Mouse (Mus musculus): ENCODE measurements around the gene Tcf3. TPM values are rescaled to one million over a fixed set of nuclear protein-coding genes. Genes with fewer than 3 reads are reported as not detected.
A peak's percentile ranks its signal among the peaks of the same experiment; 100 is the strongest.

The Tcf3 gene
- polyA plus RNA-seq, 1 experiment from 2014 or later: 83.7 TPM

GRCm38 (mm10) chr10:80417371-80417770, 16.1 kb downstream of the Tcf3 start:
- Histone ChIP-seq H3K4me3 (replicated peaks; ENCODE audit: low read depth, low read length) (no peak overlapping the region), H3K4me2 (ENCODE audit: low read length) (no peak overlapping the region), H3K27ac (no peak overlapping the region), H3K9ac (ENCODE audit: low read depth, low read length) (no peak overlapping the region), H3K9me3 (replicated peaks; ENCODE audit: low read length) (no peaks in the 10 kb centered on the region), H3K27me3 (ENCODE audit: insufficient read depth, low read length) (no peaks in the 10 kb centered on the region), H3K4me1 (replicated peaks; ENCODE audit: insufficient read depth, low read length) (no peaks in the 10 kb centered on the region), H3K36me3 (ENCODE audit: insufficient read depth, low read length) (peaks cover 96% of the 10 kb centered on the region)
- 91% methylated on average over 10 of the region's 10 CpGs for WGBS
- no peak for ATAC-seq (replicated peaks; ENCODE audit: low FRiP score, low read depth)
- no peak for DNase-seq (ENCODE audit: low spot score)
- no peak for TF ChIP-seq CTCF (IDR thresholded peaks at IDR 0.05; ENCODE audit: low read depth)

DNA sequence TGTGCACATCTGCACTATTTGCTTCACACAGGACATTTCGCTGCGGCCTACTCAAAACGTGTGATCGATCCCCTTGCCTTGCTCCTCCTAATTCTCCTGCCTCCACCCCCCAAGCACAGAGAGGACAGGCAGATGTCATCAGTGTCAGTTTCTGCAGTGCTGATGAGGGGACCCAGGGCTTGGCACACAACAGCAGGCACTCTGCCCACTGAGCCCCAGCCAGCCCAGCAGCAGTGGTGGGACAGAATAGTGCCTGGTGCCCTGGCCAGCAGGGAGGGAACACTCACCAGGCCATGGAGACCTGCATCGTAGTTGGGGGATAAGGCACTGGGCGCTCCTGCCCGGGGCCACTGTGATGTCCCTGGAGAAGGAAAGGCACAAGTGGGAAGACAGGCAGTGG, 17.9 kb downstream of the Tcf3 start:
- no peak overlapping the region for H3K27ac ChIP-seq

DNA sequence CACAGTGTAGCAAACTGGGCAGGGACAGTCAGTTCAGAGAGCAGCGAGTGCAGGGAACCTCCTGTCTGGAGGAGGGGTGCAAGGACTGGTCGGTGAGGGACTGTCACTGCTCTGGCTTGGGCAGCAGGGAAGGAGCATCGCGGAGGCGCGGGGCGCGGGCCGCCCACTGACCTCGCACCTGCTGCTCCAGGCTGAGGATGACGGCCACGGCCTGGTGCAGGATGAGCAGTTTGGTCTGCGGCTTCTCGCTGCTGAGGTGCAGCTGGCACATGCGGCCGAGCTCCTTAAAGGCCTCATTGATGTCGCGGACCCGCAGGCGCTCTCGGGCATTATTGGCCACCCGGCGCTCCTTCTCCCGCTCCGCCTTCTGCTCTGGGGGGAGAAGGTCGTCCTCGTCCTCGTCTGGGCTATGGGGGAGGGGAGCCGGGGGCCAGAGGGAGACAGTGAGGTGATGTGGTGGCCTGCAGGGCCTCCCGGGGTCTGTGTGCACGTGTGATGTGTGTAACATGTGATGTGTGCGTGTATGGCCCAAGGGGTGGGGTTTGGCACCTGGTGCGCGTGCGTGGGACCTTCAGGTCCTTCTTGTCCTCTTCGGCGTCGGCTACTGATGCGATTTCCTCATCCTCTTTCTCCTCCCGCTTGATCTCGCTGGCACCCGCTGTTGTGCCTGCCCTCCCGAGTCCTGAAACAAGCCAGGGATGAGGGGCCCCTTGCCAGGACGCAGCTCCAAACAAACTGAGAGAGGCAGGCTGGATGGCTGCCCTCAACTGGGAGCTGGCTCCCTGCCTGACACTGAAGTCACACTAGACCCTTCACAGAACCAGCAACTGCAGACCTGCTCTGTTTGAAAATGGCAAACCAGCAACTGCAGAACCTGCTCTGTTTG, 20.5 kb downstream of the Tcf3 start:
- Histone ChIP-seq H3K4me2 (ENCODE audit: low read length) (no peak overlapping the region), H3K27ac (no peak overlapping the region), H3K9me3 (replicated peaks; ENCODE audit: low read length) (no peaks in the 10 kb centered on the region), H3K9ac (ENCODE audit: low read depth, low read length) (no peak overlapping the region), H3K4me3 (replicated peaks; ENCODE audit: low read depth, low read length) (no peak overlapping the region), H3K36me3 (ENCODE audit: insufficient read depth, low read length) (peaks cover 82% of the 10 kb centered on the region), H3K27me3 (ENCODE audit: insufficient read depth, low read length) (no peaks in the 10 kb centered on the region), H3K4me1 (replicated peaks; ENCODE audit: insufficient read depth, low read length) (peaks cover under 1% of the 10 kb centered on the region; the same call in 1 of the 2 replicates)
- ATAC-seq (replicated peaks; ENCODE audit: low FRiP score, low read depth): no peak
- TF ChIP-seq CTCF (IDR thresholded peaks at IDR 0.05; ENCODE audit: low read depth): no peak
- no peak for DNase-seq (ENCODE audit: low spot score)
- 83% methylated on average over 44 of the region's 44 CpGs for WGBS

More for the DNA sequence above, 17.9 kb downstream of the Tcf3 start:
- no peak for ATAC-seq (replicated peaks; ENCODE audit: low FRiP score, low read depth)
- Histone ChIP-seq H3K4me1 (replicated peaks; ENCODE audit: insufficient read depth, low read length) (no peaks in the 10 kb centered on the region), H3K9me3 (replicated peaks; ENCODE audit: low read length) (no peaks in the 10 kb centered on the region), H3K27me3 (ENCODE audit: insufficient read depth, low read length) (no peaks in the 10 kb centered on the region), H3K36me3 (ENCODE audit: insufficient read depth, low read length) (peaks cover 95% of the 10 kb centered on the region), H3K4me2 (ENCODE audit: low read length) (no peak overlapping the region), H3K9ac (ENCODE audit: low read depth, low read length) (no peak overlapping the region), H3K4me3 (replicated peaks; ENCODE audit: low read depth, low read length) (no peak overlapping the region)
- no peak for DNase-seq (ENCODE audit: low spot score)
- no peak for TF ChIP-seq CTCF (IDR thresholded peaks at IDR 0.05; ENCODE audit: low read depth)
- WGBS: 93% methylated on average over 7 of the region's 7 CpGs

DNA sequence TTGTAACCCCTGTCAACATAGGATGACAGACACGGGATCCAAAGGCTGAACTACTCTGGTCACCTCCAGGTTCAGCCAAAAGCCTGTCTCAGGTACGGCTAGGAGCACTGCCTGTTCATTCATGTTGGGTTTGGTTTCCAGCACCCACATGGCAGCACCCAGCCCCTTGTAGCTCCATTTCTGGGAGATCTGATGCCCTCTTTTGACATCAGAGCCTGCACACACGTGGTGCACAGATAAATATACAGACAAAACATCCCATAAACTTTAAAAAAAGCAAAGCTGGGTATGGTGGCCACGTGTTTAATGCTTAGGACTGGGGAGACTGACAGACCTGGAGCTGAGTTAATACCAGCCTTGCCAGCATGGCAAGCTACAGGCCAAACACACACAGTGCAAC, 25.5 kb downstream of the Tcf3 start:
- no peaks in the 10 kb centered on the region for H3K27me3 ChIP-seq (ENCODE audit: insufficient read depth, low read length)
- H3K4me3 ChIP-seq (replicated peaks; ENCODE audit: low read depth, low read length): no peak overlapping the region
- H3K27ac ChIP-seq: peak overlapping the region; percentile 76; the same call in 1 of the 2 replicates
- no peak overlapping the region for H3K4me2 ChIP-seq (ENCODE audit: low read length)
- DNase-seq (ENCODE audit: low spot score): no peak
- no peak for ATAC-seq (replicated peaks; ENCODE audit: low FRiP score, low read depth)
- peaks cover 18% of the 10 kb centered on the region for H3K4me1 ChIP-seq (replicated peaks; ENCODE audit: insufficient read depth, low read length)
- H3K9ac ChIP-seq (ENCODE audit: low read depth, low read length): 0 out of 2 replicates have a peak overlapping the region, but pooled peaks have one; percentile 4
- H3K36me3 ChIP-seq (ENCODE audit: insufficient read depth, low read length): peaks cover 42% of the 10 kb centered on the region
- 33% methylated on average over 4 of the region's 4 CpGs for WGBS
- no peaks in the 10 kb centered on the region for H3K9me3 ChIP-seq (replicated peaks; ENCODE audit: low read length)
- TF ChIP-seq CTCF (IDR thresholded peaks at IDR 0.05; ENCODE audit: low read depth): no peak

DNA sequence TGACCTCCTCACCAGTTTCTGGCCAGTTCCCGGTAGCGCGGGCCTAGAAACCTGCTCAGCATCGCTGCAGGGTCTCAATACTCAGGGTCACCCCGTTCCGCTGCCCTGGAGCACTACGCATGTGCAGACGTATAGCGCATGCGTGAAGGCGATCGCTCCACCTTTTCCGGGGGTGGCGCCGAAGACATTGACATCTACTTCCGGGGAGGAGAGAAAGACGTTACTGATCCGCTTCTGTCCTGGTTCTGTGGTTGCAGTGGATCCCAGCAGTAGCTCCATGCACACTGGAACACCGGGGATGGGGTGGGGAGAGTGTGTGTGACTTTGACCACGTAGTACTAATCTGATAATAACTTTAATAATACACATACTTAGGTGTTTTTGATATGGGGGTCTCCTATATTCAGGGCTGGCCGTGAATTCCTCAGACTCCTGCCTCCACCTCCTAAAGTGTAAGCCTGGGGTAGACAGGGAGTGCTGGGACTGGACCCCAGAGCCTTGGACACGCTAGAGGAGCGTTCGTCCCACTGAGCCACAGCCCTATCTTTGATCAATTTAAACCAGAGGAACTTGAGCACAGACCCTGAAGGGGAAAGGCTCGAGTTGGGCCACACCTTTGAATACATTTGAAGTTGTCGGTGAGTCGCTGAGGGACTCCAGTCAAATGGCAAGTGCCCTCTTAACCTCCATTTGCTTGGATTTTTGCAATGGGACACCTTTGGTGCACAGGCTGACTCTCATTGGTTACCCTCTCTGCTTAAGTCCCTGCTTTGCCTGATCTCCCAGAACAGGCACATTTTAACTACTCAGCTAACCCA, 26.6 kb downstream of the Tcf3 start, which contains the start of gene Uqcr11:
Gene Uqcr11, minus strand, starts transcription at position 147 of the 818 bp plus-strand sequence.
- peak within 1 kb of the TSS; percentile 88 for H3K4me2 ChIP-seq (ENCODE audit: low read length)
- no peaks in the 10 kb centered on the region for H3K27me3 ChIP-seq (ENCODE audit: insufficient read depth, low read length)
- H3K9me3 ChIP-seq (replicated peaks; ENCODE audit: low read length): no peaks in the 10 kb centered on the region
- H3K36me3 ChIP-seq (ENCODE audit: insufficient read depth, low read length): peaks cover 38% of the 10 kb centered on the region
- peak; percentile 98 for DNase-seq (ENCODE audit: low spot score)
- under 1% methylated on average over 27 of the region's 27 CpGs for WGBS
- peaks cover 18% of the 10 kb centered on the region for H3K4me1 ChIP-seq (replicated peaks; ENCODE audit: insufficient read depth, low read length)
- ATAC-seq (replicated peaks; ENCODE audit: low FRiP score, low read depth): peak; percentile 59
- peak within 1 kb of the TSS; percentile 76 for H3K27ac ChIP-seq
- peak within 1 kb of the TSS; percentile 66 for H3K4me3 ChIP-seq (replicated peaks; ENCODE audit: low read depth, low read length)
- peak within 1 kb of the TSS; percentile 75 for H3K9ac ChIP-seq (ENCODE audit: low read depth, low read length)
- no peak for TF ChIP-seq CTCF (IDR thresholded peaks at IDR 0.05; ENCODE audit: low read depth)
